Mouse (Mus musculus) myocyte (in vitro differentiated cells): ENCODE measurements at regions not wholly inside any gene's neighbourhood (a gene's known extent, or its start where the extent isn't known, plus 50 kb on each side); places are given as distances from the start of the nearest gene placed in this dataset.

Experiments used
- E2F4 ChIP-seq: IDR thresholded peaks from one replicate; pipeline ENCODE4 v1.6.1; 2011; ENCODE audit warnings: mild to moderate bottlenecking, control low read depth, moderate library complexity; ENCODE audit not compliant: insufficient read depth
- MAX ChIP-seq: IDR thresholded peaks from one replicate; pipeline ENCODE4 v1.6.1; 2011; ENCODE audit warnings: low read depth, mild to moderate bottlenecking, control low read depth
- MYOG ChIP-seq, 3 experiments: IDR thresholded peaks; one replicate each; pipeline ENCODE4 v1.6.1; 2011; ENCODE audit warnings: control low read depth in 2 of 3, low read depth in 2 of 3, mild to moderate bottlenecking in 2 of 3; ENCODE audit not compliant: insufficient read length in 2 of 3, control insufficient read depth in 1 of 3, insufficient read depth in 1 of 3
- POLR2A ChIP-seq: IDR thresholded peaks from one replicate; pipeline ENCODE4 v1.6.1; 2011; ENCODE audit warnings: low read depth, mild to moderate bottlenecking, control low read depth, moderate library complexity; ENCODE audit not compliant: insufficient read length
- REST ChIP-seq: IDR thresholded peaks from one replicate; pipeline ENCODE4 v1.6.1; 2011; ENCODE audit warnings: mild to moderate bottlenecking, control low read depth, moderate library complexity; ENCODE audit not compliant: insufficient read depth, insufficient read length
- TCF12 ChIP-seq: IDR thresholded peaks from one replicate; pipeline ENCODE4 v1.6.1; 2011; ENCODE audit warnings: mild to moderate bottlenecking, control low read depth; ENCODE audit not compliant: poor library complexity, insufficient read depth, severe bottlenecking
- USF1 ChIP-seq: IDR thresholded peaks from one replicate; pipeline ENCODE4 v1.6.1; 2011; ENCODE audit warnings: low read depth, mild to moderate bottlenecking, control low read depth, moderate library complexity

DNA sequence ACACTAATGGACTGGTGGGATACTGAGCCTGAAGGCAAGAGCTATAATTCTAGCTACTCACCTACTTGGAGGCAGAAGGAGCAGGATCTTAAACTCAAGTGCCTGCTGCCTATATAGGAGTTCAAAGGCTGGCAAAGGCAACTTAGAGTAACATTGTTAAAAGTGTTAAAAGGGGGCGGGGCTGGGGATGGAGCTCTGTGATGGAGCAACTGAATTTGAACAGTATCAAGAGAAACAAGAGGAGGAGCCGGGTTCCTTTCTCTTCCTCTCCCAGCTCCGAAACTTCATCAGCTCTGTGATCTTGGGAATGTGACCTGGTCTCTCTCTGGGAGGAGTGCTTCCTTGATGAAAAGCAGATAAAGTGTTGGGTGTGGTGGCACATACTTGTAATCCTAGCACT, 223.6 kb downstream of the Rplp1 start:
- no peak for TF ChIP-seq POLR2A
- TF ChIP-seq USF1, result no peak
- no peak for TF ChIP-seq TCF12
- TF ChIP-seq REST, result no peak
- no peak for TF ChIP-seq MYOG (IDR thresholded peaks at IDR 0.05; ENCODE audit: control insufficient read depth in 1 of 3, insufficient read depth in 1 of 3, insufficient read length in 2 of 3, low read depth in 2 of 3)
- TF ChIP-seq E2F4, result no peak
- no peak for TF ChIP-seq MAX
